Mouse (Mus musculus): ENCODE measurements around the gene St3gal4. TPM values are rescaled to one million over a fixed set of nuclear protein-coding genes. Genes with fewer than 3 reads are reported as not detected.
A peak's percentile ranks its signal among the peaks of the same experiment; 100 is the strongest.

Gene St3gal4
- total RNA-seq, 2 experiments from 2014 or later, result 25.8 to 29.0 TPM

DNA sequence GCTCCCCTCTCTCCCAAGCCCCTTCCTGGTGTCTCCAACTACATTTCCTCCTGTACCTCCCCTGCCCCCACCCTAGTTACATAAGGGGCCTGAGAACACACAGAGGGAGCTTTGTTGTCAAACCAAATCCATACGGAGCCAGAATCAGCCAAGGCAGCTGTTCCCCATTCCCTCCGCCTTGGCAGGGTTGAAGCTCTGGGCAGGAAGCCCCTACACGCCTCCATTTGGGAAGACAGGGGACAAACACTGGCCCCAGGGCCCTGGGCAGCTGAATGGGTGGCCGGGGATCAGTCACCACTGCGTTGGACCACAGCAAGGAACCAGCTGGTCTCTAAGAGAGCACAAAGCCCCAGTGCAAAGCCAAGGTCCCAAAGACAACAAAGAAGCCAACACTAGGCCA is 10.2 kb downstream of the St3gal4 start:
- peak overlapping the region; percentile 94 for H3K27ac ChIP-seq
- H3K4me3 ChIP-seq, result no peak overlapping the region
- TF ChIP-seq CTCF (conservative IDR thresholded peaks at IDR 0.05), result no peak
- peak; percentile 80 to 92 for DNase-seq (ENCODE audit: low spot score in 2 of 2)

DNA sequence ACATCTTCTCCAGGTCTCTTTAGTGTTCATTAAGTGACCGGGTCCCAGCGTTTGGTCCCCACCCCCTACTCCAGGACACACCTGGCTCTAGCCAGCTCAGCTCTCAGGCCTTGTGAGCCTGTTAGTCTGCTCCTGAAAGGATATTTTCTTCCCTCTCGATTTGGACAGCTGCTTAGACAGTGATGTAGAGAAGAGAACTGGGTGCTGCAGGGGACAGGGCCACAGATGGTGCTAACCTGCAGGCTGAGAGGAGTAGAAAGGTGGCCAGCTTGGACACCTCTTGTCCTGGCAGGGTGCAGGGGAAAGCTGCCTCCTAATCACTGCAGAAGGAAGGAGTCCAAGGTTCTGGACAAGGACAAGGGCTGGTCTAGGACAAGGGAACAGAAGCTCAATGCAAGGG is 11.0 kb downstream of the St3gal4 start:
- H3K4me3 ChIP-seq, result no peak overlapping the region
- peak overlapping the region; percentile 94 for H3K27ac ChIP-seq
- no peak for DNase-seq (ENCODE audit: low spot score in 2 of 2)
- TF ChIP-seq CTCF (conservative IDR thresholded peaks at IDR 0.05), result no peak

DNA sequence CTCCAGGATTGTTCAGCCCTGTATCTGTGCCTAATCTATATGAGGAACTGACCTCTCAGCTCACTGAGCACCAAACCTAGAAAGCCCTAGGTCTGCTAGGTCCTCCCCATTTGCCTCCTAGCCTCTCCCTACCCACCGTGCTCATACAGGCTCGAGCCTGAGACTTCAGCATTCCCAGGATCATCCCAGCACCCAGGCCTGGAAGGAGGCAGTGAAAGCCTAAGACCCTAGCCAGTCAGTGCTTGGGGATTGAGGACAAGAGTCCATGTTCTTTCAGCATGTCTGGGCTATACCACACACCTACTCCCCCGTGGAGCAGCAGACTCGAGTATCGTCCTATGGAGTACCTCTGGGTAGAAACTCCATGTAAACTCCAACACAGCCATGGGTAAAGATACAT is 11.7 kb downstream of the St3gal4 start:
- no peak for DNase-seq (ENCODE audit: low spot score in 2 of 2)
- TF ChIP-seq CTCF (conservative IDR thresholded peaks at IDR 0.05), result no peak
- H3K4me3 ChIP-seq, result no peak overlapping the region
- peak overlapping the region; percentile 94 for H3K27ac ChIP-seq

DNA sequence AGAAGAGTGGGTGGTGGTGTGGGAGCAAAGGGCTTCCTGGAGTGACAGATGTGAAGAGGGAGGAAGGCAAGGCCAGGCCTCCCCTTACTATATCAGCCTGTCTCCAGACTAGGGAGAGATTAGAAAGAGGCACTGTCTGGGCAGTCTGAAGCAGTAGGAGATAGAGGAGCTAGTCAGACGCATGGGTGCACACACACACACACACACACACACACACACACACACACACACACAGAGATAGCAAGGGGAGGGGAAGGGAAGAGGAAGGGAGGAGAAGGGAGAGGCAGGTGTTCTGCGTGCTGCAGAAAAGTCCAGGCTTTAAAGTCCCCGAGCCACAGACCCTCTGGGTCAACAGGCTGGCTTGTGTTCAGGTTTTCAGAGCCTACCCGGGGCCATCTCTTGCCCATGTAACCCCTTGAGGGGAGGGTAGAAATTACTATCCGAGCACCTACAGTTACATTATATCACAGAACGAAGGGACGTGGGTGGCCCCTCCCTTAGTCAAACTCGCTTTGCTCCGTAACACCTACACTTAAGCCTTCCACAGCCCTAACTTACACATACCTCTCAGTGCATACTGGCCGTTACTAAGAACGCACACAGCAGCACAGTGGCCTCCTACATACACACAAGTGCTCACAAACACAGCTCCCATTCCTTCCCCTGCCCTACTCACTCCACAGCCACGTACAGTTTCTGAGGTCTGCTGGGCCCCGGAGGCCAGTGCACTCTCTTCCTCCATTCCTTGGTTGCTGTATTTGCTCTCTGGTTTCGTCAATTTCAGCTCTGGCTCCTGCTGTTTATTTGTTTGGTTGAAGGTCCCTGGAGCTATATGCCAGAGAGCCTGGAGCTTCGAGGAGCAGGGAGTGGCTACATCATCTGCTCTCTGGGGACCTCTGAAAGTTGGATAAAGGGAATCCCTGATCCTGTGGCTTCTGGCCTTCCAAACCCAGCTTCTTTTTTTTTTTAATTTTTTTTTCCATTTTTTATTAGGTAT is 12.9 kb downstream of the St3gal4 start:
- TF ChIP-seq CTCF (conservative IDR thresholded peaks at IDR 0.05), result no peak

DNA sequence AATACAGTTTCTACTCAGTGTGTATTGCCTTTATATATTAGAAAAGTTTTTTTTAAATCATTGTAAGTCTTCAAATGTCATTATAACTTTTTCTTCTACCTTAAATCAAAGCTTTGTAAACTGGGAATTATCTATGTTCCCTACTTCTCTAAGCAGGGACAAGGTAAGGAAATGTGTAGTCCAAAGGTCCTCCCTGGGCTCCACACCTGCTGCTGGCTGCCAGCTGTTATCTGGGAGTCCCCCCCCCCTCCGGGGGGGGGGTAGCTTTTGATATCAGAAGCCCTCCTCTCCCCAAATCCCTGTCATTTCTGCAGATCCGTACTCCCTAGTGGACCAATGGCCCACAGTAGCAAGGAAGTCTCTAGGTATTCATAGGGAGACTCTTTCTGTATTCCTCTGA is 13.6 kb downstream of the St3gal4 start:
- Histone ChIP-seq H3K4me3 (no peak overlapping the region), H3K27ac (peak overlapping the region; percentile 59; the same call in 1 of the 2 replicates)
- TF ChIP-seq CTCF (conservative IDR thresholded peaks at IDR 0.05), result no peak
- DNase-seq (ENCODE audit: low spot score in 2 of 2), result no peak

More for the DNA sequence above, 12.9 kb downstream of the St3gal4 start:
- H3K4me3 ChIP-seq, result no peak overlapping the region
- no peak for DNase-seq (ENCODE audit: low spot score in 2 of 2)
- peak overlapping the region; percentile 40; the same call in 1 of the 2 replicates for H3K27ac ChIP-seq

DNA sequence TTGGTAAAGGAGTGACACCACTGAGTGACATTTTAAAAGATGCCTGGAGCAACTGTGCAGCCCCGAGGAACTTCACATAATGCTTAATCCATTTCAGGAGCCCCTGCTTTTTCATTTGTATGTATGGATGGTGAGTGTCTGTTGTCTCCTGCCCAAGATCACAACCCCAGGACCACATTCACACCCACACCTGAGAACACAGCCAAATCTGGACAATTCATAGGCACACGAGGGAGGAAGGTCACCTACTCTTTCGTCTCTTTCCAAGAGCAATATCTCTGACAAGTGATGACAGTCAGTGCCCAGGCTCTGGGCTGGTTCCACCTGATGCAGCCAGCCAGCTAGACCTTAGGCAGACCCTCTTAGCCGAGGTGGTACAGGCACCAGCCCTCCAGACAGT is 14.4 kb downstream of the St3gal4 start:
- Histone ChIP-seq H3K27ac (peak overlapping the region; percentile 59; the same call in 1 of the 2 replicates), H3K4me3 (no peak overlapping the region)
- DNase-seq (ENCODE audit: low spot score in 2 of 2), result no peak
- TF ChIP-seq CTCF (conservative IDR thresholded peaks at IDR 0.05), result no peak

DNA sequence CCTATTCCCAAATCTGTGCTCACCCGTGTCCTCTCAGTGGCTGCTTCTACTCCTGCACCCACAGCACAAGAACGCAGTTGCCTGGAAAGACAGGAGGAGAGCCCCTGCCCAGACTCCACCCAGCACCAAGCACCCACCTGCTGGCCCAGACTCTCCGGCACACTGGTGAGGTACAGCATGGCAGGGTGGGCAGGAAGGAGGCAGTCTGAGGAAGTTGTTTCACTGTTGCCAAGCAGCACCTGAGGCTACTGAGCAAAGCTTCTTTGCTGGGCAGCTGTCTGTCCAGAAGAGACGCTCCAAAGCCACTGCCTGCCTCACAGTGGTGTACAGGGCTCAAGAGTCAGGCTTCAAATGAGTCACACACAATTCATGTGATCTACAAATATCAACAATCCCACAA is 20.3 kb downstream of the St3gal4 start:
- H3K27ac ChIP-seq, result no peak overlapping the region
- H3K4me3 ChIP-seq, result no peak overlapping the region
- no peak for TF ChIP-seq CTCF (conservative IDR thresholded peaks at IDR 0.05)
- no peak for DNase-seq (ENCODE audit: low spot score in 2 of 2)

DNA sequence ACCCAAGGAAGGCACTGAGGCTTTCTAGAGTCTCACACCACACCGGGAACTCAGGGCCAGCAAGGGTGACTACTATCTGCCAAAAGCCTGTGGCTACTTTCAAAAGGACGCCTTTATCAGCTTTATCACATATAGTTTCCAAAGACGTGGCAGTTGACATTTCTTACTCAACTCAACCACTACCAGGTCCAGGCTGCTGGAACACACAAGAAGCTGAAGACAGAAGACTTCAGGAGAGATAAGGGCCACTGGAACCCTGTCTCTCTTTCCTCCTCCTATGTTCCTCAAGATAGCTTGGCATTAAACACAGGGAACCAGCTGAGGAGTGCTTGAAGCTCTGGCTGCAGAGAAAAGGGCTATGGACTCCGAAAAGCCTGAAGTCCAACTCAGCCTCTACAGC is 21.2 kb downstream of the St3gal4 start:
- no peak overlapping the region for H3K27ac ChIP-seq
- TF ChIP-seq CTCF (conservative IDR thresholded peaks at IDR 0.05), result no peak
- no peak overlapping the region for H3K4me3 ChIP-seq
- no peak for DNase-seq (ENCODE audit: low spot score in 2 of 2)

DNA sequence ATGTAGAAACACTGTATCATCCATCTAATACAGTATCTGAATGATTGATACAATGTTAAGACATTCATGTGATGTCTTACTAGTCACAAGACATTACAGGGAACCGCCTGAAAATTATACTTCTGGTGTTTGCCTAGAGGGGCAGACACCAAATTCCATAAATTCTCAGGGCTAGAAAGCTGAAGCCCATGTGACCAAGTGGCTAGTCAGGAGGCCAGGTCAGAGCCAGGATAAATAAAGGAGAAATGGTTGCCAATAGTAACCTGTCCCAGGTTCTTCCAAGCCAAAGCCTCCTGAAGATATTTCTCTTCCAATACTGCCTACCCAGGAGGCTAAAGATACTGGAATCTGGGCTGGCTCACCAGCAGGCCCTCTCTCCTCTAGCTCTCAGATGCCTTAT is 23.3 kb downstream of the St3gal4 start:
- H3K27ac ChIP-seq, result no peak overlapping the region
- no peak overlapping the region for H3K4me3 ChIP-seq
- TF ChIP-seq CTCF (conservative IDR thresholded peaks at IDR 0.05), result no peak
- DNase-seq (ENCODE audit: low spot score in 2 of 2), result no peak

DNA sequence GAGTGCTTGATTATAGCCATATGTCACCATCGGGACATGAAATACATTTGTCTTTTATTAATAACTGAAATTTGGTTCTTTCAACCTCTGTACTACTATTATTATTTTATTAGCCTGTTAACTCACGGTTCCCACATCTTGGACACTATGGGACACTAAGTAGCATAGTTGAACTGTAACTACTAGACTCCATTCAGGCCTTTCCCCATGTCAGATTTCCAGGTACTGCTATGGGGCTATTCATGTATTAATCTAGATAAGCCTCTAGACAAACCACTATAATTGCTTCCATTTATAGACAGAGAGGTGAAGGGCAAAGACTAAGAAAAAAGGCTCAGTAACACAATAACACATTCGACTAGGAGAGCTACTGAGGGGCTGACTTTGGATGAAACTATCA is 25.7 kb downstream of the St3gal4 start:
- DNase-seq (ENCODE audit: low spot score in 2 of 2), result no peak
- Histone ChIP-seq H3K27ac (no peak overlapping the region), H3K4me3 (no peak overlapping the region)
- TF ChIP-seq CTCF (conservative IDR thresholded peaks at IDR 0.05), result no peak

DNA sequence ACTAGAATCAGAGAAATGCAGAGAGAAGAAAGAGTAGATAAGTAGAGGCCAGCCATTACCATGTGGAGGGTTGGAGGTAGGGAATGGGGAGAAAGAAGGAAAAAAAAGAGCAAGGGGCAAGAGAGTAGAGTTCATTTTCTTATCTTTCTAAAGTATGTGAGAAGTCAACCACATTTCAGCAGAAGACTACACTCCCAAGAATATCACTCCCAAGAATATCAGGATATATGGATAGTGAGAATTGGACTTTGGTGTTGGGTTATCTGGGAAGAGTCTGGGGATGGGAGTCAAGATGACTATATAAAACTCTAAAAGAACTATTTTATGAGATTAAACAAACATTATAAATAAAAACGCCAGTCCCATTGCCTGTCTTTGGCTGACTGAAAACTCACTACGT is 26.2 kb downstream of the St3gal4 start:
- no peak for TF ChIP-seq CTCF (conservative IDR thresholded peaks at IDR 0.05)
- H3K4me3 ChIP-seq, result no peak overlapping the region
- H3K27ac ChIP-seq, result no peak overlapping the region
- DNase-seq (ENCODE audit: low spot score in 2 of 2), result no peak

DNA sequence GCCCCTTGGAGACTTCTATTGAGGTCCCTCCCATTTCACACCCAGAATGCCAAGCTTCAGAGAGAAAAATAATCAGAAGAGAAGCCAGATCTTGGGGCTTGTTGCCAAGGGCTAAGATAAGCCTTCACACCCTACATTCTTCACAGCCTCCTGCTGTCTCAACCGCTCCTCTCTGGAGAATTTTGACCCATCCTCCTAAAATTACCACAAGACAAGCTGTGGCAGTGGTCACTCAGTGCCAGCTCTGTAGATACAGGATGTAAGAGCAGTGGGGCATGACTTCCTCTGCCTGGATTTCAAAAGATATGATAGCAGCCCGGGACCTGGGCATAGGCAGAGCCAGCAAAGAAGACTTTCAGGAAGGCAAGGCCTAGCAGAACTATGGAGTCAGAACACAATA is 57.6 kb downstream of the St3gal4 start:
- no peak overlapping the region for H3K27ac ChIP-seq
- DNase-seq (ENCODE audit: low spot score in 2 of 2), result no peak
- TF ChIP-seq CTCF (conservative IDR thresholded peaks at IDR 0.05), result no peak
- no peak overlapping the region for H3K4me3 ChIP-seq

DNA sequence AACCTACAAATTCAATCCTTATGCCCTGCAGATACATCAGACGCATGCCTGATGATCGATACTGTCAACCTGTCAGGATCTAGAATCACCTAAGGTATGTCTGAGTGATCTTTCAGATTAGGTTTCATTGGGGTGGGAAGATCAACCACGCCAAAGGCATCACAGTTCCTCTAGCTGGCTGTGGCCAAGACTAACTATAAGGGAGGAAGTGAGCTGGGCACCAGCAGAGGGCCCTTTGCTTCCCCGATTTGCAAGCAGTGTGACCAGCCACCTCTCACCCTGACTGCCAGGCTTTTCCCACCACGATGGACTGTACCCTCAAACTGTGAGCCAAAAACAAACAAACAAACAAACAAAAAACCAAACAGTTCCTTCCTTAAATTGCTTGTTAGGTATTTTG is 59.2 kb downstream of the St3gal4 start:
- TF ChIP-seq CTCF (conservative IDR thresholded peaks at IDR 0.05), result 0 out of 2 replicates have a peak, but pooled peaks have one; percentile 7
- Histone ChIP-seq H3K4me3 (no peak overlapping the region), H3K27ac (no peak overlapping the region)
- DNase-seq (ENCODE audit: low spot score in 2 of 2), result no peak
